Mouse (Mus musculus): ENCODE results near the gene Col25a1. TPM values are rescaled to one million over a fixed set of nuclear protein-coding genes. Genes with fewer than 3 reads are reported as not detected.

The Col25a1 gene
- polyA plus RNA-seq, 1 experiment: not detected

GRCm38 (mm10) chr3:130465371-130465770, 334.1 kb downstream of the Col25a1 start:
- H3K27ac ChIP-seq (ENCODE audit: insufficient read depth, low read depth, low read length): no peak overlapping the region
- H3K4me3 ChIP-seq (ENCODE audit: insufficient read depth, low read depth, low read length): no peak overlapping the region
- no peaks in the 10 kb centered on the region for H3K4me1 ChIP-seq (ENCODE audit: control insufficient read depth, insufficient read depth, low read length)
- no peak for TF ChIP-seq POLR2A (IDR thresholded peaks at IDR 0.05; ENCODE audit: insufficient read depth, low read depth, low read length)
- no peak for TF ChIP-seq CTCF (IDR thresholded peaks at IDR 0.05; ENCODE audit: insufficient read depth, low read depth, low read length)
- 91% methylated on average over 5 of the region's 5 CpGs for WGBS

- no peak overlapping the region for H3K27ac ChIP-seq (ENCODE audit: insufficient read depth, low read depth, low read length)
- 79% methylated on average over 4 of the region's 4 CpGs for WGBS
- TF ChIP-seq CTCF (IDR thresholded peaks at IDR 0.05; ENCODE audit: insufficient read depth, low read depth, low read length) (no peak), POLR2A (IDR thresholded peaks at IDR 0.05; ENCODE audit: insufficient read depth, low read depth, low read length) (no peak)
- no peaks in the 10 kb centered on the region for H3K4me1 ChIP-seq (ENCODE audit: control insufficient read depth, insufficient read depth, low read length)
- H3K4me3 ChIP-seq (ENCODE audit: insufficient read depth, low read depth, low read length): no peak overlapping the region
Measured at GRCm38 (mm10) chr3:130473211-130473768, 342.0 kb downstream of the Col25a1 start.

- Histone ChIP-seq H3K27ac (ENCODE audit: insufficient read depth, low read depth, low read length) (no peak overlapping the region), H3K4me1 (ENCODE audit: control insufficient read depth, insufficient read depth, low read length) (no peaks in the 10 kb centered on the region), H3K4me3 (ENCODE audit: insufficient read depth, low read depth, low read length) (no peak overlapping the region)
- no peak for TF ChIP-seq POLR2A (IDR thresholded peaks at IDR 0.05; ENCODE audit: insufficient read depth, low read depth, low read length)
- TF ChIP-seq CTCF (IDR thresholded peaks at IDR 0.05; ENCODE audit: insufficient read depth, low read depth, low read length): no peak
- WGBS: 94% methylated on average over 7 of the region's 7 CpGs
Measured at GRCm38 (mm10) chr3:130473970-130474369, 342.7 kb downstream of the Col25a1 start.

- Histone ChIP-seq H3K4me1 (ENCODE audit: control insufficient read depth, insufficient read depth, low read length) (no peaks in the 10 kb centered on the region), H3K27ac (ENCODE audit: insufficient read depth, low read depth, low read length) (no peak overlapping the region), H3K4me3 (ENCODE audit: insufficient read depth, low read depth, low read length) (no peak overlapping the region)
- WGBS: 89% methylated on average over 8 of the region's 8 CpGs
- TF ChIP-seq CTCF (IDR thresholded peaks at IDR 0.05; ENCODE audit: insufficient read depth, low read depth, low read length) (no peak), POLR2A (IDR thresholded peaks at IDR 0.05; ENCODE audit: insufficient read depth, low read depth, low read length) (no peak)
Measured at GRCm38 (mm10) chr3:130482513-130482912, 351.2 kb downstream of the Col25a1 start.

- no peak overlapping the region for H3K27ac ChIP-seq (ENCODE audit: insufficient read depth, low read depth, low read length)
- WGBS: 87% methylated on average over 4 of the region's 4 CpGs
- H3K4me3 ChIP-seq (ENCODE audit: insufficient read depth, low read depth, low read length): no peak overlapping the region
- TF ChIP-seq CTCF (IDR thresholded peaks at IDR 0.05; ENCODE audit: insufficient read depth, low read depth, low read length) (no peak), POLR2A (IDR thresholded peaks at IDR 0.05; ENCODE audit: insufficient read depth, low read depth, low read length) (no peak)
- no peaks in the 10 kb centered on the region for H3K4me1 ChIP-seq (ENCODE audit: control insufficient read depth, insufficient read depth, low read length)
Measured at GRCm38 (mm10) chr3:130488839-130489238, 357.5 kb downstream of the Col25a1 start.

- H3K27ac ChIP-seq (ENCODE audit: insufficient read depth, low read depth, low read length): no peak overlapping the region
- WGBS: 39% methylated on average over 1 of the region's 1 CpGs
- no peaks in the 10 kb centered on the region for H3K4me1 ChIP-seq (ENCODE audit: control insufficient read depth, insufficient read depth, low read length)
- TF ChIP-seq CTCF (IDR thresholded peaks at IDR 0.05; ENCODE audit: insufficient read depth, low read depth, low read length) (no peak), POLR2A (IDR thresholded peaks at IDR 0.05; ENCODE audit: insufficient read depth, low read depth, low read length) (no peak)
- no peak overlapping the region for H3K4me3 ChIP-seq (ENCODE audit: insufficient read depth, low read depth, low read length)
Measured at GRCm38 (mm10) chr3:130494192-130494591, 362.9 kb downstream of the Col25a1 start.

GRCm38 (mm10) chr3:130494665-130495396, 363.5 kb downstream of the Col25a1 start:
- 61% methylated on average over 20 of the region's 20 CpGs for WGBS
- H3K27ac ChIP-seq (ENCODE audit: insufficient read depth, low read depth, low read length): no peak overlapping the region
- TF ChIP-seq POLR2A (IDR thresholded peaks at IDR 0.05; ENCODE audit: insufficient read depth, low read depth, low read length) (no peak), CTCF (IDR thresholded peaks at IDR 0.05; ENCODE audit: insufficient read depth, low read depth, low read length) (no peak)
- H3K4me3 ChIP-seq (ENCODE audit: insufficient read depth, low read depth, low read length): no peak overlapping the region
- no peaks in the 10 kb centered on the region for H3K4me1 ChIP-seq (ENCODE audit: control insufficient read depth, insufficient read depth, low read length)

GRCm38 (mm10) chr3:130497036-130497435, 365.7 kb downstream of the Col25a1 start:
- 96% methylated on average over 2 of the region's 2 CpGs for WGBS
- Histone ChIP-seq H3K4me3 (ENCODE audit: insufficient read depth, low read depth, low read length) (no peak overlapping the region), H3K27ac (ENCODE audit: insufficient read depth, low read depth, low read length) (no peak overlapping the region), H3K4me1 (ENCODE audit: control insufficient read depth, insufficient read depth, low read length) (no peaks in the 10 kb centered on the region)
- TF ChIP-seq CTCF (IDR thresholded peaks at IDR 0.05; ENCODE audit: insufficient read depth, low read depth, low read length) (no peak), POLR2A (IDR thresholded peaks at IDR 0.05; ENCODE audit: insufficient read depth, low read depth, low read length) (no peak)

GRCm38 (mm10) chr3:130501713-130502112, 370.4 kb downstream of the Col25a1 start:
- 67% methylated on average over 3 of the region's 3 CpGs for WGBS
- Histone ChIP-seq H3K27ac (ENCODE audit: insufficient read depth, low read depth, low read length) (no peak overlapping the region), H3K4me1 (ENCODE audit: control insufficient read depth, insufficient read depth, low read length) (no peaks in the 10 kb centered on the region), H3K4me3 (ENCODE audit: insufficient read depth, low read depth, low read length) (no peak overlapping the region)
- TF ChIP-seq CTCF (IDR thresholded peaks at IDR 0.05; ENCODE audit: insufficient read depth, low read depth, low read length) (no peak), POLR2A (IDR thresholded peaks at IDR 0.05; ENCODE audit: insufficient read depth, low read depth, low read length) (no peak)

Data from olfactory bulb, adult 2 months (tissue).